ENCODE assay signal across 18 mouse cellular contexts in genomic region chr13:41546063-41546462, GRCm38 (mm10). TPM values are rescaled to one million over a fixed set of nuclear protein-coding genes. Genes with fewer than 3 reads are reported as not detected.
DNase-seq lines count a peak whose midpoint lies in the region; ATAC-seq and TF ChIP-seq lines count a peak whose summit lies in the region.
"Had no signal": no experiment of that assay in that cellular context is flagged by ENCODE, and none has a peak within 500 bp of the region (broad histone marks: within the 10 kb centered on the region; RNA-seq: fewer than 3 reads in every experiment).

No protein-coding gene starts in this region.

- no peak overlapping the region for H3K27ac ChIP-seq in liver, postnatal 0 days (ENCODE audit: low read depth)
- H3K27ac ChIP-seq in spleen, adult 2 months (ENCODE audit: insufficient read depth, low read length) = peak overlapping the region; percentile 81
- H3K27ac ChIP-seq: embryonic facial prominence, embryonic 12.5 days; forebrain, embryonic 13.5 days; kidney, embryonic 15.5 days; macrophage had no signal

- 79% methylated on average over 8 of the region's 8 CpGs for WGBS in liver, postnatal 0 days (ENCODE audit: insufficient replicate concordance)
- 46% methylated on average over 8 of the region's 8 CpGs for WGBS in spleen, adult 2 months

- TF ChIP-seq EP300 in liver, postnatal 0 days (IDR thresholded peaks at IDR 0.05; ENCODE audit: low read depth) = no peak; the same call in 1 of the 2 replicates

- no peak for TF ChIP-seq POLR2A in spleen, adult 2 months (IDR thresholded peaks at IDR 0.05; ENCODE audit: low read depth, low read length)

- no peak overlapping the region for H3K9ac ChIP-seq in liver, postnatal 0 days (replicated peaks)
- H3K9ac ChIP-seq: embryonic facial prominence, embryonic 12.5 days; forebrain, embryonic 13.5 days; kidney, embryonic 15.5 days had no signal

- H3K27me3 ChIP-seq in liver, postnatal 0 days (ENCODE audit: insufficient read depth, low read length) = no peaks in the 10 kb centered on the region
- H3K27me3 ChIP-seq in spleen, adult 2 months (ENCODE audit: control insufficient read depth, insufficient read depth, low read length) = no peaks in the 10 kb centered on the region
- H3K27me3 ChIP-seq: embryonic facial prominence, embryonic 12.5 days; forebrain, embryonic 13.5 days; kidney, embryonic 15.5 days had no signal

- no peaks in the 10 kb centered on the region for H3K36me3 ChIP-seq in liver, postnatal 0 days (replicated peaks; ENCODE audit: insufficient read depth, low read length)
- H3K36me3 ChIP-seq in spleen, adult 2 months (ENCODE audit: control insufficient read depth, insufficient read depth, low read length) = no peaks in the 10 kb centered on the region
- H3K36me3 ChIP-seq: embryonic facial prominence, embryonic 12.5 days; kidney, embryonic 15.5 days had no signal

- no peak for DNase-seq in liver, postnatal 0 days
- DNase-seq in liver = no peak
- DNase-seq in B cell, adult 2 months = peak; percentile 66 to 69
- DNase-seq in lung, postnatal 25 days (ENCODE audit: low spot score) = peak; percentile 51
- peak; percentile 60 to 62 for DNase-seq in spleen, adult 2 months (ENCODE audit: low read depth in 1 of 2, low spot score in 2 of 2)
- no peak for DNase-seq in adrenal gland, postnatal 36 days
- DNase-seq: cerebellum, adult 9-10 months; gastrocnemius, postnatal 25 days; thymus, postnatal 25 days had no signal

- H3K4me3 ChIP-seq in liver, postnatal 0 days (ENCODE audit: low read depth, low read length) = no peak overlapping the region
- peak overlapping the region; percentile 19; the same call in 1 of the 2 replicates for H3K4me3 ChIP-seq in spleen, adult 2 months (ENCODE audit: extremely low read depth, insufficient read depth, insufficient read length)
- H3K4me3 ChIP-seq: embryonic facial prominence, embryonic 12.5 days; erythroblast, embryonic 14.5 days; forebrain, embryonic 13.5 days; kidney, embryonic 15.5 days had no signal

- TF ChIP-seq CTCF in liver, postnatal 0 days (IDR thresholded peaks at IDR 0.05; ENCODE audit: low read depth) = no peak
- TF ChIP-seq CTCF in spleen, adult 2 months (IDR thresholded peaks at IDR 0.05; ENCODE audit: extremely low read depth, insufficient read depth, insufficient read length, insufficient replicate concordance) = no peak

- ATAC-seq in liver, postnatal 0 days = peak; percentile 35; the same call in 1 of the 2 replicates
- no peak for ATAC-seq in granulocyte monocyte progenitor cell, adult 5-6 weeks (replicated peaks; ENCODE audit: poor library complexity, severe bottlenecking)
- ATAC-seq: forebrain, embryonic 13.5 days; hindbrain, embryonic 16.5 days; intestine, embryonic 16.5 days had no signal

- H3K9me3 ChIP-seq in liver, postnatal 0 days (ENCODE audit: low read length) = no peaks in the 10 kb centered on the region
- H3K9me3 ChIP-seq: embryonic facial prominence, embryonic 12.5 days; forebrain, embryonic 13.5 days; kidney, embryonic 15.5 days had no signal

- peaks cover 11% of the 10 kb centered on the region; the same call in 1 of the 2 replicates for H3K4me1 ChIP-seq in liver, postnatal 0 days (ENCODE audit: insufficient read depth)
- H3K4me1 ChIP-seq in spleen, adult 2 months (ENCODE audit: control insufficient read depth, insufficient read depth, insufficient read length) = peaks cover 17% of the 10 kb centered on the region
- H3K4me1 ChIP-seq: embryonic facial prominence, embryonic 12.5 days; forebrain, embryonic 13.5 days; kidney, embryonic 15.5 days had no signal

- H3K4me2 ChIP-seq in liver, postnatal 0 days (ENCODE audit: low read depth, low read length) = no peak overlapping the region
- H3K4me2 ChIP-seq: embryonic facial prominence, embryonic 12.5 days; forebrain, embryonic 13.5 days; kidney, embryonic 15.5 days; midbrain, embryonic 11.5 days had no signal

RNA-seq across cellular contexts. Expression of gene Nedd9, which starts 58.9 kb away (rescaled TPM):
- 6.8 and 6.9 TPM in 2 replicates for polyA plus RNA-seq in liver, postnatal 0 days (2015; fragmentation: Nextera tagmentation; extraction: Ambion mirVana)
- polyA plus RNA-seq in spleen, adult 2 months (2012; rRNA removed) = 45.3 and 48.4 TPM in 2 replicates
- total RNA-seq in granulocyte monocyte progenitor cell, adult 5-6 weeks (2014; fragmentation: Nextera tagmentation) = 15.1 and 22.2 TPM in 2 replicates
- total RNA-seq in granulocyte monocyte progenitor cell, adult 5-6 weeks (2017) = 23.4 and 37.8 TPM in 2 replicates
- 10 to 100 TPM; 18.0 to 21.5 TPM for total RNA-seq in adrenal gland, postnatal 36 days (2021)
- polyA plus RNA-seq: erythroblast, embryonic 14.5 days had no signal

RNA-seq across cellular contexts. Expression of gene Tmem170b, which starts 59.6 kb away (rescaled TPM):
- 4.6 and 5.7 TPM in 2 replicates for polyA plus RNA-seq in liver, postnatal 0 days (2015; fragmentation: Nextera tagmentation; extraction: Ambion mirVana)
- 6.0 and 7.5 TPM in 2 replicates for polyA plus RNA-seq in spleen, adult 2 months (2012; rRNA removed)
- 23.8 and 24.3 TPM in 2 replicates for total RNA-seq in granulocyte monocyte progenitor cell, adult 5-6 weeks (2014; fragmentation: Nextera tagmentation)
- 20.8 and 24.3 TPM in 2 replicates for total RNA-seq in granulocyte monocyte progenitor cell, adult 5-6 weeks (2017)
- 10 to 100 TPM; 23.0 to 29.0 TPM for total RNA-seq in adrenal gland, postnatal 36 days (2021)

Comparison
In these comparisons a context has a peak if more than half of its experiments do, and no peak if none do; other contexts are left out.
1. DNase-seq: peak in B cell, adult 2 months (2 of 2), lung, postnatal 25 days (single experiment) and spleen, adult 2 months (2 of 2); none in liver, postnatal 0 days (single experiment), liver (single experiment) and adrenal gland, postnatal 36 days (0 of 2).